ENCODE assay signal across 9 mouse cellular contexts in genomic region chr1:193316358-193316750, GRCm38 (mm10). TPM values are rescaled to one million over a fixed set of nuclear protein-coding genes. Genes with fewer than 3 reads are reported as not detected.
A peak's percentile ranks its signal among the peaks of the same experiment; 100 is the strongest.
DNase-seq lines count a peak whose midpoint lies in the region; ATAC-seq lines count a peak whose summit lies in the region.
"Had no signal": no experiment of that assay in that cellular context is flagged by ENCODE, and none has a peak within 500 bp of the region (broad histone marks: within the 10 kb centered on the region; RNA-seq: fewer than 3 reads in every experiment).

No protein-coding gene starts in this region.

- H3K9ac ChIP-seq in forebrain, embryonic 16.5 days (replicated peaks; ENCODE audit: low read depth, low read length) = no peak overlapping the region
- H3K9ac ChIP-seq in forebrain, embryonic 13.5 days = no peak overlapping the region; the same call in 1 of the 2 replicates
- H3K9ac ChIP-seq in hindbrain, embryonic 15.5 days = no peak overlapping the region
- no peak overlapping the region for H3K9ac ChIP-seq in hindbrain, embryonic 14.5 days
- no peak overlapping the region for H3K9ac ChIP-seq in lung, embryonic 15.5 days
- H3K9ac ChIP-seq: liver, embryonic 15.5 days had no signal

- WGBS in forebrain, embryonic 16.5 days = 75% methylated on average over 9 of the region's 9 CpGs
- WGBS in forebrain, embryonic 13.5 days = 80% methylated on average over 9 of the region's 9 CpGs
- 75% methylated on average over 9 of the region's 9 CpGs for WGBS in hindbrain, embryonic 15.5 days
- 76% methylated on average over 9 of the region's 9 CpGs for WGBS in hindbrain, embryonic 14.5 days
- WGBS in lung, embryonic 15.5 days = 64% methylated on average over 9 of the region's 9 CpGs

- peaks cover 16% of the 10 kb centered on the region for H3K4me1 ChIP-seq in forebrain, embryonic 16.5 days (replicated peaks; ENCODE audit: control insufficient read depth, insufficient read depth, low read length)
- H3K4me1 ChIP-seq in forebrain, embryonic 13.5 days = peaks cover 5% of the 10 kb centered on the region; the same call in 1 of the 2 replicates
- peaks cover 14% of the 10 kb centered on the region for H3K4me1 ChIP-seq in hindbrain, embryonic 15.5 days (replicated peaks)
- H3K4me1 ChIP-seq in hindbrain, embryonic 14.5 days (replicated peaks; ENCODE audit: control insufficient read depth, insufficient read depth, low read length) = no peaks in the 10 kb centered on the region
- peaks cover 21% of the 10 kb centered on the region for H3K4me1 ChIP-seq in lung, embryonic 15.5 days

- no peaks in the 10 kb centered on the region for H3K27me3 ChIP-seq in forebrain, embryonic 16.5 days (replicated peaks; ENCODE audit: control insufficient read depth, insufficient read depth, low read length)
- H3K27me3 ChIP-seq in forebrain, embryonic 13.5 days = no peaks in the 10 kb centered on the region
- no peaks in the 10 kb centered on the region for H3K27me3 ChIP-seq in hindbrain, embryonic 15.5 days
- H3K27me3 ChIP-seq in hindbrain, embryonic 14.5 days (ENCODE audit: control insufficient read depth, insufficient read depth, low read length) = no peaks in the 10 kb centered on the region
- H3K27me3 ChIP-seq in lung, embryonic 15.5 days = no peaks in the 10 kb centered on the region
- H3K27me3 ChIP-seq: liver, embryonic 15.5 days had no signal

- no peak overlapping the region for H3K4me3 ChIP-seq in forebrain, embryonic 16.5 days (replicated peaks; ENCODE audit: low read length)
- no peak overlapping the region for H3K4me3 ChIP-seq in forebrain, embryonic 13.5 days
- H3K4me3 ChIP-seq in hindbrain, embryonic 15.5 days = no peak overlapping the region
- no peak overlapping the region for H3K4me3 ChIP-seq in hindbrain, embryonic 14.5 days (replicated peaks; ENCODE audit: low read length)
- H3K4me3 ChIP-seq in lung, embryonic 15.5 days = no peak overlapping the region
- H3K4me3 ChIP-seq: liver, embryonic 15.5 days had no signal

- no peak for ATAC-seq in forebrain, embryonic 16.5 days
- ATAC-seq in forebrain, embryonic 13.5 days = no peak
- ATAC-seq in hindbrain, embryonic 15.5 days (ENCODE audit: low FRiP score, low read depth) = no peak
- ATAC-seq in hindbrain, embryonic 14.5 days (ENCODE audit: low FRiP score) = no peak
- ATAC-seq in lung, embryonic 15.5 days (ENCODE audit: borderline replicate concordance, extremely low read depth, low FRiP score, low TSS enrichment) = no peak

- H3K9me3 ChIP-seq in forebrain, embryonic 16.5 days (ENCODE audit: control insufficient read depth, low read length) = no peaks in the 10 kb centered on the region
- no peaks in the 10 kb centered on the region for H3K9me3 ChIP-seq in forebrain, embryonic 13.5 days (replicated peaks)
- no peaks in the 10 kb centered on the region for H3K9me3 ChIP-seq in hindbrain, embryonic 15.5 days
- H3K9me3 ChIP-seq in hindbrain, embryonic 14.5 days (ENCODE audit: control insufficient read depth, low read length) = no peaks in the 10 kb centered on the region
- no peaks in the 10 kb centered on the region for H3K9me3 ChIP-seq in lung, embryonic 15.5 days
- H3K9me3 ChIP-seq: liver, embryonic 15.5 days had no signal

- no peak for DNase-seq in hindbrain, embryonic 14.5 days (ENCODE audit: low spot score)
- DNase-seq in lung, postnatal 14 days = no peak
- DNase-seq in skeletal muscle tissue, adult 2 months (ENCODE audit: low read depth, low spot score) = peak; percentile 81
- no peak for DNase-seq in adrenal gland, postnatal 36 days

- no peaks in the 10 kb centered on the region for H3K36me3 ChIP-seq in forebrain, embryonic 16.5 days (ENCODE audit: control insufficient read depth, insufficient read depth)
- H3K36me3 ChIP-seq in forebrain, embryonic 13.5 days (ENCODE audit: poor library complexity, severe bottlenecking) = no peaks in the 10 kb centered on the region
- no peaks in the 10 kb centered on the region for H3K36me3 ChIP-seq in hindbrain, embryonic 15.5 days
- H3K36me3 ChIP-seq in hindbrain, embryonic 14.5 days (replicated peaks; ENCODE audit: control insufficient read depth, insufficient read depth) = no peaks in the 10 kb centered on the region
- no peaks in the 10 kb centered on the region for H3K36me3 ChIP-seq in lung, embryonic 15.5 days
- H3K36me3 ChIP-seq: liver, embryonic 15.5 days had no signal

- no peak overlapping the region for H3K4me2 ChIP-seq in forebrain, embryonic 16.5 days (ENCODE audit: low read length)
- H3K4me2 ChIP-seq in forebrain, embryonic 13.5 days = no peak overlapping the region
- no peak overlapping the region for H3K4me2 ChIP-seq in hindbrain, embryonic 15.5 days
- H3K4me2 ChIP-seq in hindbrain, embryonic 14.5 days (replicated peaks) = no peak overlapping the region
- no peak overlapping the region for H3K4me2 ChIP-seq in lung, embryonic 15.5 days
- H3K4me2 ChIP-seq: liver, embryonic 15.5 days had no signal

- peak overlapping the region; percentile 57 for H3K27ac ChIP-seq in forebrain, embryonic 16.5 days (ENCODE audit: low read length)
- no peak overlapping the region for H3K27ac ChIP-seq in forebrain, embryonic 13.5 days
- peak overlapping the region; percentile 42 for H3K27ac ChIP-seq in hindbrain, embryonic 15.5 days (replicated peaks)
- no peak overlapping the region for H3K27ac ChIP-seq in hindbrain, embryonic 14.5 days
- H3K27ac ChIP-seq in lung, embryonic 15.5 days = peak overlapping the region; percentile 95
- H3K27ac ChIP-seq: liver, embryonic 15.5 days had no signal

RNA-seq across cellular contexts. Expression of gene G0s2, which starts 43.3 kb away (rescaled TPM):
- polyA plus RNA-seq in forebrain, embryonic 16.5 days (2015; fragmentation: Nextera tagmentation; extraction: Ambion mirVana) = 3.6 TPM in 2 replicates
- polyA plus RNA-seq in forebrain, embryonic 13.5 days (2015; fragmentation: Nextera tagmentation; extraction: Ambion mirVana) = 4.4 and 6.1 TPM in 2 replicates
- polyA plus RNA-seq in hindbrain, embryonic 15.5 days (2015; fragmentation: Nextera tagmentation; extraction: Ambion mirVana) = 7.9 and 8.2 TPM in 2 replicates
- 6.5 and 9.6 TPM in 2 replicates for polyA plus RNA-seq in hindbrain, embryonic 14.5 days (2014; fragmentation: Nextera tagmentation; extraction: Ambion mirVana)
- polyA plus RNA-seq in lung, embryonic 15.5 days (2015; fragmentation: Nextera tagmentation; extraction: Ambion mirVana) = 148 and 169 TPM in 2 replicates
- total RNA-seq in adrenal gland, postnatal 36 days (2021) = 100 to 1,000 TPM; 117 to 162 TPM

RNA-seq across cellular contexts. Expression of gene Hsd11b1, which starts 52.5 kb away (rescaled TPM):
- polyA plus RNA-seq in forebrain, embryonic 16.5 days (2015; fragmentation: Nextera tagmentation; extraction: Ambion mirVana) = 0.42 and 1.1 TPM in 2 replicates
- 0.17 TPM in 1 of 2 replicates, not detected in the other for polyA plus RNA-seq in forebrain, embryonic 13.5 days (2015; fragmentation: Nextera tagmentation; extraction: Ambion mirVana)
- polyA plus RNA-seq in hindbrain, embryonic 15.5 days (2015; fragmentation: Nextera tagmentation; extraction: Ambion mirVana) = 0.28 and 0.40 TPM in 2 replicates
- not detected in 2 replicates for polyA plus RNA-seq in hindbrain, embryonic 14.5 days (2014; fragmentation: Nextera tagmentation; extraction: Ambion mirVana)
- polyA plus RNA-seq in lung, embryonic 15.5 days (2015; fragmentation: Nextera tagmentation; extraction: Ambion mirVana) = 19.3 and 27.1 TPM in 2 replicates
- total RNA-seq in adrenal gland, postnatal 36 days (2021) = 100 to 1,000 TPM; 102 to 117 TPM

RNA-seq across cellular contexts. Expression of gene Camk1g, which starts 53.7 kb away (rescaled TPM):
- 49.9 and 51.9 TPM in 2 replicates for polyA plus RNA-seq in forebrain, embryonic 16.5 days (2015; fragmentation: Nextera tagmentation; extraction: Ambion mirVana)
- 26.7 and 30.0 TPM in 2 replicates for polyA plus RNA-seq in forebrain, embryonic 13.5 days (2015; fragmentation: Nextera tagmentation; extraction: Ambion mirVana)
- polyA plus RNA-seq in hindbrain, embryonic 15.5 days (2015; fragmentation: Nextera tagmentation; extraction: Ambion mirVana) = 40.5 and 41.0 TPM in 2 replicates
- 39.9 and 45.2 TPM in 2 replicates for polyA plus RNA-seq in hindbrain, embryonic 14.5 days (2014; fragmentation: Nextera tagmentation; extraction: Ambion mirVana)
- 36.8 and 38.8 TPM in 2 replicates for polyA plus RNA-seq in lung, embryonic 15.5 days (2015; fragmentation: Nextera tagmentation; extraction: Ambion mirVana)
- total RNA-seq in adrenal gland, postnatal 36 days (2021) = under 1 TPM; 0.26 TPM

Comparison
In these comparisons a context has a peak if more than half of its experiments do, and no peak if none do; other contexts are left out.
1. H3K27ac ChIP-seq: peak in forebrain, embryonic 16.5 days (single experiment), hindbrain, embryonic 15.5 days (single experiment) and lung, embryonic 15.5 days (single experiment); none in forebrain, embryonic 13.5 days (single experiment) and hindbrain, embryonic 14.5 days (single experiment).
2. RNA of gene G0s2, which starts 43.3 kb away (polyA plus RNA-seq): 148 to 169 TPM in lung, embryonic 15.5 days; 7.9 to 8.2 TPM in hindbrain, embryonic 15.5 days, 6.5 to 9.6 TPM in hindbrain, embryonic 14.5 days, 4.4 to 6.1 TPM in forebrain, embryonic 13.5 days and 3.6 TPM in forebrain, embryonic 16.5 days; every median in the first group is over 10 times any median in the second.